Mouse (Mus musculus) layer of hippocampus, postnatal 36 days (tissue): ENCODE data around the gene Id3. TPM values are rescaled to one million over a fixed set of nuclear protein-coding genes. Genes with fewer than 3 reads are reported as not detected.
"Not testable (repeated sequence)": the region's sequence is repeated elsewhere in the genome, so short reads cannot be mapped to it uniquely, and the experiment has no call there.

Source experiments
- DNase-seq, 2 experiments: peaks; one replicate each; pipeline ENCODE4 v3.0.0; 2022
- total RNA-seq, 2 experiments: library from RNA; stranded (reverse); gene quantifications; 2 replicates each; pipeline ENCODE4 v1.2.3; 2021

Id3 gene
- 10 to 100 TPM; 35.4 to 42.4 TPM for total RNA-seq

DNA sequence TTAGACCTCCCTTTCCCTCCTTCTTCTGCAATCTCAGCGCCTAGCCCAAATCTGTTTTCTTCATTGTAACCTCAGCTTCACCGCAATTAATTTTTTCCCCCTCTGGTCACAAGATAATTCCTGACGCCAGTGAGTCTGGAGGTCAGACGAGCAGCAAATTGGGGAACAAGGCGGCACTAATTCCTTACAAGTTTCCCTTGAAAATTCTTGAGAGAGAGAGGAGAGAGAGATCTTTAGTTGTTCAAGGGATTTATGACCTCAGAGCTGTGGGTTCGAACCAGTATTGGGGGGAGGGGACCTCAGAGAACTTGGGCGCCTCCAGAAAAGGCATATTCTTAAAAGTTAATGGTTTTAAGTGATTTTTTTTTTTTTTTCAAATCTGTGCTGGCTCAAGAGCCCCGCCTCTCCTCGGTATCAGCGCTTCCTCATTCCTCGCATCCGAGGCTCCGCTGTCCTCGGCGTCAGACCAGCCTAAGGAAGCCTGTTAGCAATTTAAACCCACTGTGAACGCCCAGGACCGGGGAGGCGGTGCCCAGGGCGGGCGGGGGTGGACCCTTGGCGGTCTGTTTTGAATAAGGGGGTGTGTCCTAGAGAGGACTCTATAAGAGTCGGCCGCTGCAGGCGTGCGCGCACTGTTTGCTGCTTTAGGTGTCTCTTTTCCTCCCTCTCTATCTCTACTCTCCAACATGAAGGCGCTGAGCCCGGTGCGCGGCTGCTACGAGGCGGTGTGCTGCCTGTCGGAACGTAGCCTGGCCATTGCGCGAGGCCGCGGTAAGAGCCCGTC, at the start of gene Id3:
Gene Id3, plus strand, starts transcription at position 305 of the 784 bp plus-strand sequence.
- peak; percentile 77 for DNase-seq

- peak; percentile 14 to 32 for DNase-seq
Observed at GRCm38 (mm10) chr4:136094519-136095219, 48.6 kb upstream of the Id3 start.

DNA sequence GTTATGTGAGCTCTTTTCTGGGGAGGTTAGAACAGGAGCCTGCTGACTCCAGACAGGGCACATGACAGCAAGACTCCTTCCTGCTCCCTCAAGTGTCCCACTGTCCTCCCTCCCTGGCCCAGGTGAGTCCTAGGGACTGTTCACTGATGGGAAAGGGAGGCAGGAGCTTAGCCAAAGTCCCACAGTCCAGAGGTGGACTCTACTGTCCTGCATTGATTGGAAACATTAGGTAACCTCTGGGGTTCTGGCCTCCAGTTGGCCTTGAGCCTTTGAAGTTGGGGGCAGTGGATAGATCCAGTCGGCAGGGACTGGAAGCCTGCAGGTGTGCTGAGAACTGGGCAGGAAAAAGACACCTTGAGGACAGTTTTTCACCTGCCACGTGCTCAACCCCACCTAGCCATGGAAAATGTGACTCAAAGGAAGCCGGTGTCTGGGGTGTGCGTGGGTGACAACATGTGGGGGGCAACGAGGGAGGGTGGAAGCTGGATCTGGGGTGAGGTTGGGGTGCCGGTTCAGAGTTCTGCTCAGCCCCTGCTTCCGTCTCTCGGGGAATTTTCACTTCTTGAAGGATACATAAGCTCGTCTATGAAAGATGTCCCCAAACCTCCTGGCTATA, 47.7 kb upstream of the Id3 start:
- DNase-seq: no peak

- no peak for DNase-seq
Observed at GRCm38 (mm10) chr4:136096446-136097113, 46.7 kb upstream of the Id3 start.

- DNase-seq: no peak
Observed at GRCm38 (mm10) chr4:136098446-136098845, 44.9 kb upstream of the Id3 start.

DNA sequence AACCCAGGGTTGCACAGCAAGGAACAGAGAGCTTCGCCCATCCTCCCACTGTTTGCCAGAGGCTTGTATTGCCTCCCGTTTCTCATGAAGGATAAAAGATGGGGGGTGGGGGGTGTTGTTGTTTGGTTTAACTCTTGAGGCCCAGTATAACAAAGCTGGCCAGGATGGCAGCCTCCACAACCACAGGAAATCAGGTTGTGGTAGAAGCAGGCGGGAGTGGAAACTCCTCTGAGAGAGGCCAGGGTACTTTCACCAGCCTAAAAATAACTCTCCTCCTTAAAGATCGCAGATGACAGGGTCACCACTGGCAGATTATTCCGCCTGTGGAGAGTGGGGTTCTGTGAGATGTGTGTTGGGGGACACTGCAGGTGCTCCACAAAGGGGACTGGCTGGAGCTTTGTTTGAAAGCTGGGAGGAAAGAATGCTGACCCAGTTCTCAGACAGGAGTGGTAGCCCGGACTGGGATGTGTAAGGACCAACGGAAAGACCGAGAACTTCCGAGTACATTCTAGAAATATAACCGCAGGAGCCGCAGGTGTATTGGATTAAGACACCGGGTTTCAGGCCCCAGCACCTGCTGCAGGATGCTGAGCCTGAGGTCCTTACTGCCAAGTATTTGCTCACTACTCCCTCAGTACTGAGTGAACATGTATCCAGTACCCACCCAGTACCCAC, 42.8 kb upstream of the Id3 start:
- DNase-seq: no peak

GRCm38 (mm10) chr4:136101753-136102152, 41.5 kb upstream of the Id3 start:
- DNase-seq: not testable (repeated sequence)

DNA sequence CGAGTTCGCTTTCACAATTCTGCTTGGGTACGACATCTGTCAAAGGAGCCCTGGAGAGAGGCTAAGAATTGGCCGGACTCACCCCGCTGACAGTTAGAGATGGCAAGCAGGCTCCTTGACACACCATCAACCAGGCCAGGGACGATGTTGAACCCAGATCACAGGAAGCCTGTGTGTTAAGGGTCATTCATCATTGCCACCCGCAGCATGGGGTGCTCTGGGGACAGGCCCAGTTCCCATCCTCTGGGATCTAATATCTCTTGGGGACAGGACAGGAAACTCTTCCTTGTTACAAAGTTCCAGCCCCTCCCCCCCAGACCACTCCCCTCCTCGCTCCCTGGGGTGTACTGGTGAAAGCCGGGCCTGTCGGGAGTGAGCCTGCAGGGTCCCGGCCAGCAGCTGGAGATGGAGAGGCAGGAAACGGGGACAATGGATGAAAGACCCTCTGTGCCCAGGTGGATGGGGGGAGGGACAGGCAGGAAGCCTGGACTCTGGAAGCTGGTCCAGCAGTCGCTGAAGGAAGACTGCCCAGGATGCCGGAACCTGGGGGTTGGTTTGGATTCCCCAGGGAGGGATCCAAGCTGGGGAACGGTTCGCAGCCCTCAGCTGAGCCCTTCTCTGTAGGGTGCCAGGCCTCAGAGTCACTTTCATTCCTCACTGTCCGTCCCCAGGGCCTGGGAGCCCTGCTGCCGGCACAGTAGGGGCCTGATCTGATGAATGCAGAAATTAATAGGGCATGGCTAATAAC, 38.5 kb upstream of the Id3 start:
- peak in 1 of 2 experiments; percentile 24 for DNase-seq

GRCm38 (mm10) chr4:136106880-136107301, 36.4 kb upstream of the Id3 start:
- DNase-seq: no peak

- DNase-seq: no peak
Observed at GRCm38 (mm10) chr4:136109153-136109552, 34.1 kb upstream of the Id3 start.

DNA sequence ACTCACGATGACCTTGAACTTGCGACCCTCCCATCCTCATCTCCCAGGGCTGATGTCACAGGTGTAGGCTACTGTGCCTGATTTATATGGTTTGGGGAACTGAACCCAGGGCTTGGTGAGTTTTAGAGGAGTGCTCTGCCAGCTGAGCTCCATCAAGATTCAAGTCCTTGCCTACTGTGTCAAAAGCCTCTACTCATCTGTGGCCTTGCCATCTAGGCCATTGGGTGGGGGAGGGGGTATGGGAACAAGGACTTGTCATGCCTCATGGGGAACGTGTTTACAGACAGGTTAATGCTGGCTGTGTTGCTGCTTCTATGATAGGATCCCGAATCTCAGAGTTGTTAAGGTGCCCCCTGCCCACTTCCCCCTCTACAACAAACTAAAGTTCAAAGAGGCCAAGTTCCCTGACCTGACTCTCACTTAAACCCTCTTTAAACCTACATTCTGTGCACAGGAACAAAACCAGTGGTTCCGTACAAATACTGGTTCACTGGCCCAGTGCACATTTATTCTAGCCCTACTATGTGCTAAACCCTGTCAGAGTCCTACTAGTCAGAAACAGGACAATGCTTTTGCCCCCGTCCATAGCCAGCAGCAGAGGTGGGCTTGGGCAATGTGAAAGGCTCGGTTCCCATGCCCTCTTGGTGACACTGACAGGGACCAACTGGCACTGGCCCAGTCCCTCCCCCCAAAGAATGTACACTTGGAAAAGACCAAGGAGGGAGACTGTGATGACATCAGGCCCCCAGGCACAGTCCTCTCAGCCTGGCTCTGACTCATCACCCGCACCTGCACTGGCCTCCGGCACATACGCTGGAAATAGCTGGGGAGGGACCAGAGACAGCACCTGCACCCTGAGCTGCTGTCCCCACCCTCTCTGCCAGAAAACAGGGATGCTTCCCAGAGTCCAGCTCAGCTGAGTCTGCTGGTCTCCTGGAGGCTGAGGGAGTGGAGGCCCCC, 33.1 kb upstream of the Id3 start:
- DNase-seq: no peak

GRCm38 (mm10) chr4:136112344-136112743, 31.0 kb upstream of the Id3 start:
- no peak for DNase-seq

DNA sequence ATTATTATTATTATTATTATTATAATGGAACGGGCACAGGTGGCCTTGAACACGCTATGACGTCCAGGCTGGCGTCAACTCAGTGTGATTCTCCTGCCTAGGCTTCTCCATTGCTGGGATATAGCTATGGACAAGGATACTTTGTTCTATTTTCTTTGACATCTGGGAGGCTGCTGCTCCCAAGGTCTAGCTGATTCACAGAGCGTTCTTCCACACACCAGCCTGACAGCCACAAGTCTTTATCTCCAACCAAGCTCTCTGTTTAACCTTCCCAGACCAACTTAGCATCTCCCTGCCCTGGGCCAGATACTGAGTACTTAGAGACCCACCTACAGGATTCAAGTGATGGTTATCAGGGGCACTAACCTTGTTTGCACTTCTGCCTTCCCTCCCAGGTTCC, 28.6 kb upstream of the Id3 start:
- no peak for DNase-seq

- no peak for DNase-seq
Observed at GRCm38 (mm10) chr4:136117022-136117421, 26.3 kb upstream of the Id3 start.

- DNase-seq: no peak
Observed at GRCm38 (mm10) chr4:136120041-136120440, 23.3 kb upstream of the Id3 start.

- DNase-seq: no peak
Observed at GRCm38 (mm10) chr4:136121158-136121557, 22.1 kb upstream of the Id3 start.

DNA sequence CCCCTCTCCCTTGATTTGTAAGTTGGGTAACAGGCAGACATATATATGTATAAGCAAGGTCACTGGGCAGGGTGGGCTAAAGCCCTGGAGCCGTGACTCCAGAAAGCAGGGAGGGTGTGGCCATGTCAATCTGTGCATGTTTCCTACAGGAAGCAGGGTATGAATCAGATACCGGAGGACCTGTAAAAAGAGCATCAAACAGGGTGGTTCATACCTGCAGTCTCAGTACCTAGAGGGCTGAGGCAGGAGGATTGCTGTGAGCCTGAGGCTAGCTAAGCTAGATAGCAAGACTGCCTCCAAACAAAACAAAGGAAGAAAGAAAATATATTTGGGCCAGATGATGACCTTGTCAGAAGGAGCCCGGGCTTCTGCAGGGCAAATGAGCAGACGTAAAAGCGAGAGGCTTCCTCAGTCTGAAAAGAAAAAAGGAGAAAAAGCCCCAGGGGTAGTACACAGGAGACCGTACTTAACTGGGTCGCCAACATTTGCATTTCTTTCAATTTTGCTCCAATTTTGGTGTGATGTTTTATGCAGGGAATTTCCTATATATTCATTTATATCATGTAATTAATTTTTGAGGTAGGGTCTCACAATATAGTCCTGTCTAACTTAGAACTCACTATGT, 21.3 kb upstream of the Id3 start:
- DNase-seq: no peak

GRCm38 (mm10) chr4:136123111-136123791, 20.0 kb upstream of the Id3 start:
- no peak for DNase-seq

DNA sequence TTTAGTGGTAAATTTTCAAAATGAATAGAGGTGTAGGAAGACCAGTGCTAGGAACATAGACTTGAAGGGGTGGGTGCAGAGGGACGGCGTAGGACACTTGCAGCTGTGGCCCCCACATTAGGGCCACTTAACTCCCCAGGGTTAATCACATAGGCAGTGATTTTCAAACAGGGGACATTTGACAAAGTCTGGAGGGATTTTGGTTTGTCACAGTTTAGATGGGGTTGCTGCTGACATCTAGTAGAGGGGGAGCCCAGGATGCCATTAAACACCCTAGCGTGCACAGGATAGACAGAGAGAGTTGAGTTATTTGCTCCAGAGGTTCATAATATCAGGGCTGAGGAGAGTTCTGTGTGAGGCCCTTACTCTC, 19.5 kb upstream of the Id3 start:
- DNase-seq: no peak
